Mouse (Mus musculus) liver, postnatal 0 days (tissue): ENCODE measurements around the gene Glod4. TPM values are rescaled to one million over a fixed set of nuclear protein-coding genes. Genes with fewer than 3 reads are reported as not detected.

Source experiments
- ATAC-seq: fragments of 200-750 bp; cut with Nextera tagmentation; 2 replicates; pipeline ENCODE4 v1.8.0; 2017; ENCODE audit warnings: mild to moderate bottlenecking, moderate library complexity
- DNase-seq: peaks from one replicate; pipeline ENCODE4 v3.0.0-alpha.2; 2016
- H3K27ac ChIP-seq: fragments of 300-500 bp; sonication (generic); 2 replicates; pipeline ENCODE4 v1.5.1; 2014; ENCODE audit warnings: antibody characterized with exemption, moderate library complexity, mild to moderate bottlenecking, low read depth
- H3K27me3 ChIP-seq: fragments of 300-500 bp; sonication (generic); 2 replicates; pipeline ENCODE4 v1.6.1; 2014; ENCODE audit warnings: low read length, control low read depth, mixed read lengths; ENCODE audit not compliant: insufficient read depth
- H3K36me3 ChIP-seq: fragments of 300-500 bp; sonication (generic); replicated peaks from 2 replicates; pipeline ENCODE4 v1.6.1; 2014; ENCODE audit warnings: mild to moderate bottlenecking, control low read depth, low read length, moderate library complexity, mixed read lengths; ENCODE audit not compliant: insufficient read depth
- H3K4me1 ChIP-seq: fragments of 300-500 bp; sonication (generic); 2 replicates; pipeline ENCODE4 v1.6.1; 2014; ENCODE audit warnings: antibody characterized with exemption, mild to moderate bottlenecking, control low read depth; ENCODE audit not compliant: insufficient read depth
- H3K4me2 ChIP-seq: fragments of 300-500 bp; sonication (generic); 2 replicates; pipeline ENCODE4 v1.6.1; 2014; ENCODE audit warnings: low read depth, mild to moderate bottlenecking, low read length, moderate library complexity, mixed read lengths
- H3K4me3 ChIP-seq: fragments of 300-500 bp; sonication (generic); 2 replicates; pipeline ENCODE4 v1.5.1; 2014; ENCODE audit warnings: low read depth, low read length
- H3K9ac ChIP-seq: fragments of 300-500 bp; sonication (generic); replicated peaks from 2 replicates; pipeline ENCODE4 v1.6.1; 2014; ENCODE audit warnings: mild to moderate bottlenecking, moderate library complexity
- H3K9me3 ChIP-seq: fragments of 300-500 bp; sonication (generic); 2 replicates; pipeline ENCODE4 v1.6.1; 2016; ENCODE audit warnings: mild to moderate bottlenecking, control low read depth, low read length, mixed read lengths
- CTCF ChIP-seq: sonication (generic); IDR thresholded peaks from 2 replicates; pipeline ENCODE4 v1.5.1; 2016; ENCODE audit warnings: antibody characterized with exemption, low read depth
- EP300 ChIP-seq: IDR thresholded peaks from 2 replicates; pipeline ENCODE4 v1.6.1; 2016; ENCODE audit warnings: antibody characterized with exemption, low read depth, mild to moderate bottlenecking
- WGBS: fragments of 180-500 bp; shearing (Covaris S2); extraction: QIAGEN DNeasy Blood & Tissue Kit; methylation state at CpG from one replicate; pipeline ENCODE4 v1.1.7; 2014; ENCODE audit not compliant: insufficient replicate concordance; 5-methylcytosine and 5-hydroxymethylcytosine counted together
- polyA plus RNA-seq: library from polyadenylated mRNA; unstranded; fragments of >200 nt; fragmentation: Nextera tagmentation; extraction: Ambion mirVana; gene quantifications from 2 replicates; pipeline ENCODE4 v1.2.1, GENCODE M21; 2015

Gene Glod4
- polyA plus RNA-seq, 1 experiment from 2014 or later: 43.6 TPM

- Histone ChIP-seq H3K27me3 (no peaks in the 10 kb centered on the region), H3K4me1 (peaks cover 4% of the 10 kb centered on the region; the same call in 1 of the 2 replicates), H3K9me3 (no peaks in the 10 kb centered on the region), H3K4me3 (no peak overlapping the region), H3K4me2 (no peak overlapping the region), H3K27ac (no peak overlapping the region), H3K36me3 (no peaks in the 10 kb centered on the region), H3K9ac (no peak overlapping the region)
- 66% methylated on average over 10 of the region's 10 CpGs for WGBS
- DNase-seq (no peak), ATAC-seq (no peak)
- TF ChIP-seq CTCF: no peak
- no peak for TF ChIP-seq EP300
Observed at GRCm38 (mm10) chr11:76287301-76287700, 43.8 kb upstream of the Glod4 start.

GRCm38 (mm10) chr11:76286534-76287126 lies 43.1 kb upstream of the Glod4 start:
- WGBS: 53% methylated on average over 10 of the region's 10 CpGs
- no peak overlapping the region for H3K9ac ChIP-seq
- DNase-seq (no peak), ATAC-seq (no peak)
- no peaks in the 10 kb centered on the region for H3K36me3 ChIP-seq
- no peak overlapping the region for H3K4me2 ChIP-seq
- no peak overlapping the region for H3K4me3 ChIP-seq
- H3K9me3 ChIP-seq: no peaks in the 10 kb centered on the region
- no peaks in the 10 kb centered on the region for H3K27me3 ChIP-seq
- H3K4me1 ChIP-seq: peaks cover 4% of the 10 kb centered on the region; the same call in 1 of the 2 replicates
- TF ChIP-seq CTCF (no peak), EP300 (no peak)
- H3K27ac ChIP-seq: no peak overlapping the region

- no peaks in the 10 kb centered on the region for H3K9me3 ChIP-seq
- no peak for DNase-seq
- H3K27ac ChIP-seq: no peak overlapping the region
- H3K4me1 ChIP-seq: peaks cover 4% of the 10 kb centered on the region; the same call in 1 of the 2 replicates
- TF ChIP-seq EP300: no peak
- TF ChIP-seq CTCF: no peak
- H3K9ac ChIP-seq: no peak overlapping the region
- no peaks in the 10 kb centered on the region for H3K36me3 ChIP-seq
- ATAC-seq: no peak
- H3K27me3 ChIP-seq: no peaks in the 10 kb centered on the region
- no peak overlapping the region for H3K4me2 ChIP-seq
- H3K4me3 ChIP-seq: no peak overlapping the region
- WGBS: 41% methylated on average over 7 of the region's 7 CpGs
Observed at GRCm38 (mm10) chr11:76285431-76286075, 42.0 kb upstream of the Glod4 start.

GRCm38 (mm10) chr11:76283841-76284240 lies 40.3 kb upstream of the Glod4 start:
- peaks cover 4% of the 10 kb centered on the region; the same call in 1 of the 2 replicates for H3K4me1 ChIP-seq
- H3K36me3 ChIP-seq: no peaks in the 10 kb centered on the region
- WGBS: 84% methylated on average over 6 of the region's 6 CpGs
- H3K27ac ChIP-seq: no peak overlapping the region
- DNase-seq: no peak
- TF ChIP-seq CTCF (no peak), EP300 (no peak)
- H3K27me3 ChIP-seq: no peaks in the 10 kb centered on the region
- no peak overlapping the region for H3K4me3 ChIP-seq
- no peak overlapping the region for H3K4me2 ChIP-seq
- H3K9me3 ChIP-seq: no peaks in the 10 kb centered on the region
- no peak for ATAC-seq
- no peak overlapping the region for H3K9ac ChIP-seq

GRCm38 (mm10) chr11:76279971-76280370 lies 36.4 kb upstream of the Glod4 start:
- no peaks in the 10 kb centered on the region for H3K36me3 ChIP-seq
- no peaks in the 10 kb centered on the region for H3K27me3 ChIP-seq
- 72% methylated on average over 2 of the region's 2 CpGs for WGBS
- H3K4me2 ChIP-seq: no peak overlapping the region
- no peaks in the 10 kb centered on the region for H3K9me3 ChIP-seq
- no peaks in the 10 kb centered on the region for H3K4me1 ChIP-seq
- DNase-seq (no peak), ATAC-seq (no peak)
- TF ChIP-seq CTCF: no peak
- no peak for TF ChIP-seq EP300
- no peak overlapping the region for H3K4me3 ChIP-seq
- H3K9ac ChIP-seq: no peak overlapping the region
- H3K27ac ChIP-seq: no peak overlapping the region

GRCm38 (mm10) chr11:76278960-76279852 lies 35.7 kb upstream of the Glod4 start:
- no peak overlapping the region for H3K27ac ChIP-seq
- no peak for ATAC-seq
- H3K36me3 ChIP-seq: no peaks in the 10 kb centered on the region
- H3K4me3 ChIP-seq: no peak overlapping the region
- no peaks in the 10 kb centered on the region for H3K9me3 ChIP-seq
- WGBS: 75% methylated on average over 14 of the region's 14 CpGs
- DNase-seq: no peak
- no peak for TF ChIP-seq EP300
- no peaks in the 10 kb centered on the region for H3K27me3 ChIP-seq
- H3K9ac ChIP-seq: no peak overlapping the region
- no peaks in the 10 kb centered on the region for H3K4me1 ChIP-seq
- H3K4me2 ChIP-seq: no peak overlapping the region
